Mouse (Mus musculus) liver, embryonic 12.5 days (tissue): ENCODE measurements around the gene Prnd. TPM values are rescaled to one million over a fixed set of nuclear protein-coding genes. Genes with fewer than 3 reads are reported as not detected.

Experiments used
- ATAC-seq: fragments of 200-750 bp; cut with Nextera tagmentation; 2 replicates; pipeline ENCODE4 v1.8.0; 2017; ENCODE audit warnings: moderate number of reproducible peaks, mild to moderate bottlenecking, moderate library complexity
- H3K27ac ChIP-seq: fragments of 300-500 bp; sonication (generic); 2 replicates; pipeline ENCODE4 v1.5.1; 2016; ENCODE audit warnings: mild to moderate bottlenecking
- H3K27me3 ChIP-seq: fragments of 300-500 bp; sonication (generic); replicated peaks from 2 replicates; pipeline ENCODE4 v1.6.1; 2016; ENCODE audit warnings: mild to moderate bottlenecking, moderate library complexity
- H3K36me3 ChIP-seq: fragments of 300-500 bp; sonication (generic); 2 replicates; pipeline ENCODE4 v1.6.1; 2016; ENCODE audit warnings: mild to moderate bottlenecking, moderate library complexity
- H3K4me1 ChIP-seq: fragments of 300-500 bp; sonication (generic); 2 replicates; pipeline ENCODE4 v1.6.1; 2016
- H3K4me2 ChIP-seq: fragments of 300-500 bp; sonication (generic); 2 replicates; pipeline ENCODE4 v1.6.1; 2016; ENCODE audit warnings: mild to moderate bottlenecking, moderate library complexity
- H3K4me3 ChIP-seq: fragments of 300-500 bp; sonication (generic); 2 replicates; pipeline ENCODE4 v1.5.1; 2016; ENCODE audit warnings: mild to moderate bottlenecking, moderate library complexity
- H3K9ac ChIP-seq: fragments of 300-500 bp; sonication (generic); 2 replicates; pipeline ENCODE4 v1.6.1; 2016; ENCODE audit warnings: mild to moderate bottlenecking, moderate library complexity
- H3K9me3 ChIP-seq: fragments of 300-500 bp; sonication (generic); replicated peaks from 2 replicates; pipeline ENCODE4 v1.6.1; 2016; ENCODE audit warnings: mild to moderate bottlenecking, moderate library complexity
- WGBS: fragments of 180-500 bp; shearing (Covaris S2); methylation state at CpG from one replicate; pipeline ENCODE4 v1.1.7; 2016; ENCODE audit not compliant: insufficient replicate concordance; 5-methylcytosine and 5-hydroxymethylcytosine counted together
- polyA plus RNA-seq: library from polyadenylated mRNA; unstranded; fragments of >200 nt; fragmentation: Nextera tagmentation; extraction: Ambion mirVana; gene quantifications from 2 replicates; pipeline ENCODE4 v1.2.1, GENCODE M21; 2016

The Prnd gene
- polyA plus RNA-seq, 1 experiment from 2014 or later: 0.41 TPM

DNA sequence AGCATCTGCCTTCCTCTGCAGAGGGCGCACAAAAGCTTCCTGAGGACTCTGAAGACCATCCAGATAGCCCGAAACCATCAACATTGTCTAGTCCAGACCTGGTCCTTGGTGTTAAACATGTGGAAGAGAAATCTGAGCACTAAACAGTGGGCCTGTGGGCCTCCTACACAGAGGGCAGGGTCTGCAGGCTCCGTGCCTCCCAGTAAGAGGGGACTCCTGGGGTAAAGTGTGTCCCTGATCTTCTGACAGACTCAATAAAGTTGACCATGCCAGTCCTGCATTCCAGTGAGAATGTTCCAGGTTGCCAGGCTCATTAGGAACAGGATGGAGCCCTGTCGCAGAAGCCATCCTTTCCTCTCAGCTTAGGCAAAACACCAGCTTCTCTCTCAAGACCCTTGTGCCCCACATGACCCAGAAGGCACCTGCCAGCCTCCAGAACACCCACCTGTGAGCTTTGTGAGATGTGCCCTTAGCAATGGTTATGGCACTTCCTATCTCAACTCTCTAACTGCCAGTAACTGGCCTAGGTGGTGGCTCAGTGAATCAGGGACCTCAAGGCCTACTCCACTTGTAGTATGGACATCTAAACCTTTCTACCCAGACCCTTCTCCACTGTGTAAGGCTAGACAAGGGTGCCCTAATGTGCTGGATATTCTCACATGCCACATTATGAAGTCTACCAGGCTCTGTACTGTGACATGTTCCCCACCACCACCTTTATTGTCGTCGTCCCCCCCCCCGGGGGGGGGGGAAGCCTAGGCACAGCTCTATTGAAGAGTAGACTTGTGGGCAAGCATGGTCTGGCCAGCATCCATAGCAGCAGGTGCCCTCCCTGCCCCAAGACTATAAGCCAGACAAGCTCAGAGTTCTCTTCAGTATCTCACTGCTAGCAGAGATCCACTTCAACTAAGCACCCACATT lies 5.9 kb downstream of the Prnd start:
- Histone ChIP-seq H3K27me3 (peaks cover 36% of the 10 kb centered on the region), H3K4me1 (peaks cover 10% of the 10 kb centered on the region; the same call in 1 of the 2 replicates), H3K27ac (no peak overlapping the region), H3K36me3 (no peaks in the 10 kb centered on the region), H3K4me3 (no peak overlapping the region), H3K4me2 (no peak overlapping the region), H3K9ac (no peak overlapping the region), H3K9me3 (no peaks in the 10 kb centered on the region)
- ATAC-seq: no peak
- 62% methylated on average over 7 of the region's 7 CpGs for WGBS

DNA sequence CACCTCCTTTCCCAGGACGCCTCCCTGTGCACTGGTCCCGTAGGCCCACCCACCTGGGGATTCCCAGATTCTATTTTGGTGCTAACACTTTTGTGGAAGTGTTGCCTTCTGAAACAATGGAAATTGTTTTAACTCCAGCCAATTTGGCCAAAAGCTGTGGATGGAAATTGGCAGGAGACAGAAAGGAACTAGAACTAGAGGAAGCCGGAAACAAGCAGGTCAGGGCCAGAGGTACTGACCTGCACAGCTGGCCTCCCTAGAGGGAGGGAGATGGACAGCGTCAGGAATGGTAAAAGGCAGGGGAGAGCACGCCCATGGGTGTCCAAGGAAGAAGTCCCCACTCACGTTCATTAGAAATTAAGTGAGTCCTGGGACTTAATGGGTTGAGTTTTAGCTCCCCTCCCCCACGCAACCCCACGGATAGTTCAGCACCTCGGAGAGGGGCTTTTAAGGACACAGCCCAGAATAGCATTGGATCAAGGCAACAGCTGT lies 7.1 kb downstream of the Prnd start:
- Histone ChIP-seq H3K36me3 (no peaks in the 10 kb centered on the region), H3K9me3 (no peaks in the 10 kb centered on the region), H3K4me2 (no peak overlapping the region), H3K27me3 (peaks cover 25% of the 10 kb centered on the region), H3K27ac (no peak overlapping the region), H3K9ac (no peak overlapping the region), H3K4me3 (no peak overlapping the region), H3K4me1 (peaks cover 10% of the 10 kb centered on the region; the same call in 1 of the 2 replicates)
- ATAC-seq: no peak
- 45% methylated on average over 9 of the region's 9 CpGs for whole genome bisulfite sequencing

- 47% methylated on average over 2 of the region's 2 CpGs for WGBS
- Histone ChIP-seq H3K4me1 (no peaks in the 10 kb centered on the region), H3K4me3 (no peak overlapping the region), H3K36me3 (no peaks in the 10 kb centered on the region), H3K27me3 (no peaks in the 10 kb centered on the region), H3K27ac (no peak overlapping the region), H3K9me3 (no peaks in the 10 kb centered on the region), H3K9ac (no peak overlapping the region), H3K4me2 (no peak overlapping the region)
- no peak for ATAC-seq
Measured at GRCm38 (mm10) chr2:131961671-131962070, 11.0 kb downstream of the Prnd start.

DNA sequence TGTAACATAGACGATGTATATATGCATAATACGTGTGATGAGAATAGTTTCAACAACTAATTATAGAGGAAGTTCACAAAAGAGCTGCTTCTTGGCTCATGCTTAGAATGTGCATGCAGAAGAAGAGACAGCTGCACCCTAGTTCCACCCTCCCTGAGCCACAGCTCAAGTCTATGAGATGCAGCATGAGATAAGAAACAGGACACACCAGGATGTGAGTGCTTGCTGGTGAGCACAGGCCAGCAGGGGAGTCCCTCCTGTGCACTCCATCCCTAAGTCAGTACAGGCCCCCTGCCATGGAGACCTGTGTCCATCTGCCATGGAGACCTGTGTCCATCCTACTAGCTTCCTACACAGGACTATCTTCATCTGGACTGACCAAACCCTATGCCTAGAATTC lies 19.9 kb downstream of the Prnd start:
- Histone ChIP-seq H3K4me3 (no peak overlapping the region), H3K4me1 (no peaks in the 10 kb centered on the region), H3K4me2 (no peak overlapping the region), H3K27me3 (no peaks in the 10 kb centered on the region), H3K36me3 (no peaks in the 10 kb centered on the region), H3K9me3 (no peaks in the 10 kb centered on the region), H3K27ac (no peak overlapping the region), H3K9ac (no peak overlapping the region)
- no peak for ATAC-seq
- WGBS: 74% methylated on average over 2 of the region's 2 CpGs

DNA sequence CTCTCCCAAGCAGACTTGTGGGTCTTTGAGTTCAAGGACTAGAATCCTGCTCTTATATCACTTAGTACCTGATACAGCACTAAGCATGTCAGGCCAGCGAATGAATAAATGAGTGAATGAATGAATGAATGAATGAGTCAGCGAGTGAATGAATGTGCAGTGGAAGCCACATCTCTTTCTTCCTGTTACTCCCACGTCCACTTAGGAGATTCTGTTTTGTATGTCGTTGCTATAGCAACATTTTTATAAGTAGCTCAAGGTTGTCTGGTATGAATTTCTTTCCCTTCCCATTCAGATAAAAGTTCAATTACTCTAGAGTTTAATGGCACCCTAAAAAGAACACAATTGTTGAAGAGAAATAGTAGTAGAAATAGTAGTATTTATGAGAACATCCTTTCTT lies 20.4 kb downstream of the Prnd start:
- Histone ChIP-seq H3K27me3 (no peaks in the 10 kb centered on the region), H3K27ac (no peak overlapping the region), H3K9me3 (no peaks in the 10 kb centered on the region), H3K36me3 (no peaks in the 10 kb centered on the region), H3K4me1 (no peaks in the 10 kb centered on the region), H3K4me2 (no peak overlapping the region), H3K9ac (no peak overlapping the region), H3K4me3 (no peak overlapping the region)
- 51% methylated on average over 4 of the region's 4 CpGs for WGBS
- ATAC-seq: no peak

DNA sequence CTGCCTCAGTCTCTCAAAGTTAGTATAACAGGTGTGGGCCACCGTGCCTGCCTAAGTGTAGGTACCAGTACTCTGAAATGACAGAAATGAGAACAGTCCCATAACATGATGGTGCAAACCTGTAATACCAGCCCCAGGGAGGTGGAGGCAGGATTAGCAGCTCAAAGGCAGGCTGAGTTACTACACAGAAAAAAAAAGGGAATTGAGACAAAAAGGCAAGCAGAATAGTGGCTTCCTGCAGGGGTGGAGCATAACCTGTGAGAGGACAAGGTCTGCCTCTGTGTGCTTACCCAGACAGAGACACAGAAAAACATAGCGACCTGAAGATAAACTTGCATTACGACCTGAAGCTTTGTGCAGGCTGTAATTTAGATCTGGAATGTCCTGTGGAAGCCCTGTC lies 26.0 kb downstream of the Prnd start:
- 0 out of 2 replicates have a peak, but pooled peaks cover 3% of the 10 kb centered on the region for H3K27me3 ChIP-seq
- no peak overlapping the region for H3K27ac ChIP-seq
- ATAC-seq: no peak
- no peak overlapping the region for H3K9ac ChIP-seq
- H3K36me3 ChIP-seq: no peaks in the 10 kb centered on the region
- H3K4me3 ChIP-seq: no peak overlapping the region
- no peak overlapping the region for H3K4me2 ChIP-seq
- 68% methylated on average over 3 of the region's 3 CpGs for WGBS
- H3K4me1 ChIP-seq: no peaks in the 10 kb centered on the region
- H3K9me3 ChIP-seq: 0 out of 2 replicates have a peak, but pooled peaks cover 7% of the 10 kb centered on the region

GRCm38 (mm10) chr2:131980866-131981265 lies 30.2 kb downstream of the Prnd start:
- H3K9ac ChIP-seq: no peak overlapping the region
- no peaks in the 10 kb centered on the region for H3K36me3 ChIP-seq
- 13% methylated on average over 9 of the region's 9 CpGs for WGBS
- H3K4me1 ChIP-seq: no peaks in the 10 kb centered on the region
- no peak overlapping the region for H3K4me3 ChIP-seq
- 0 out of 2 replicates have a peak, but pooled peaks cover 3% of the 10 kb centered on the region for H3K27me3 ChIP-seq
- no peak overlapping the region for H3K4me2 ChIP-seq
- no peak for ATAC-seq
- 0 out of 2 replicates have a peak, but pooled peaks cover 7% of the 10 kb centered on the region for H3K9me3 ChIP-seq
- H3K27ac ChIP-seq: no peak overlapping the region

DNA sequence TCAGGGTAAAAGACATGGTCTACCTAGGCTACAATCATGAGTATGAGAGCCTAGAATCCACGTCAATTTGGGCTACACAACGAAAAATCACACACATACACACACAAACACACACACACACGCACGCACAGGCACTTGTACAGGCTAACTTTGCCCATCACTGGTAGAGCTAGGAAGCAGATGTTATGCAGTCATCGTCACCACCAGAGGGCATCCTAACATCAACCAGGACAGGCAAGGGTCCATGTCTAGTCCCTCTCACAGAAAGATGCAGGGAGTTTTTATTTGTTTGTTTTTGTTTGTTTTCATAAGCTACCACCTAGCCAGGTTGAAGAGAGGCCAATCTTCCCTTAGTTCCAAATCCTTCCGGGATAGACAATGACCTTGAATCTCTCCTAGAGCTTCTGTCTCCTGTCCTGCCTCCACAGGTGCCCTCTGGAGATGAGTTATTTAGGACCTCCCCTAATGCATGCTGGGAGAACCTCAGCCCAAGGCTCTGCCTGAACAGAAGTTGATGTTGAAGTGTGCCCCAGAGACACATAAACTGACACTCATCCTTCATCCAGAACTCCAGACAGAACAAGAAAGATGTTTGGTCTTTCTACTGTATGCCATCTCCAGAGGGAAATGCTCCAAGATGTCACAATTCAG lies 32.0 kb downstream of the Prnd start:
- Histone ChIP-seq H3K9me3 (0 out of 2 replicates have a peak, but pooled peaks cover 5% of the 10 kb centered on the region), H3K27ac (no peak overlapping the region), H3K4me2 (no peak overlapping the region), H3K4me1 (no peaks in the 10 kb centered on the region), H3K27me3 (0 out of 2 replicates have a peak, but pooled peaks cover 3% of the 10 kb centered on the region), H3K36me3 (no peaks in the 10 kb centered on the region), H3K9ac (no peak overlapping the region), H3K4me3 (no peak overlapping the region)
- 9% methylated on average over 6 of the region's 6 CpGs for WGBS
- no peak for ATAC-seq

GRCm38 (mm10) chr2:131987950-131988349 lies 37.3 kb downstream of the Prnd start:
- Histone ChIP-seq H3K27me3 (no peaks in the 10 kb centered on the region), H3K4me2 (no peak overlapping the region), H3K4me1 (no peaks in the 10 kb centered on the region; the same call in 1 of the 2 replicates), H3K9ac (no peak overlapping the region), H3K36me3 (no peaks in the 10 kb centered on the region), H3K27ac (no peak overlapping the region), H3K4me3 (no peak overlapping the region), H3K9me3 (no peaks in the 10 kb centered on the region)
- no peak for ATAC-seq
- WGBS: 42% methylated on average over 3 of the region's 3 CpGs

GRCm38 (mm10) chr2:131988550-131988949 lies 37.9 kb downstream of the Prnd start:
- no peaks in the 10 kb centered on the region; the same call in 1 of the 2 replicates for H3K4me1 ChIP-seq
- no peak for ATAC-seq
- no peak overlapping the region for H3K4me3 ChIP-seq
- no peaks in the 10 kb centered on the region for H3K9me3 ChIP-seq
- H3K36me3 ChIP-seq: no peaks in the 10 kb centered on the region
- H3K4me2 ChIP-seq: no peak overlapping the region
- WGBS: 53% methylated on average over 2 of the region's 2 CpGs
- no peak overlapping the region for H3K27ac ChIP-seq
- no peak overlapping the region for H3K9ac ChIP-seq
- no peaks in the 10 kb centered on the region for H3K27me3 ChIP-seq

- 62% methylated on average over 2 of the region's 2 CpGs for WGBS
- Histone ChIP-seq H3K4me1 (no peaks in the 10 kb centered on the region; the same call in 1 of the 2 replicates), H3K36me3 (no peaks in the 10 kb centered on the region; the same call in 1 of the 2 replicates), H3K27me3 (no peaks in the 10 kb centered on the region), H3K27ac (no peak overlapping the region), H3K9me3 (no peaks in the 10 kb centered on the region), H3K4me3 (no peak overlapping the region), H3K9ac (no peak overlapping the region), H3K4me2 (no peak overlapping the region)
- ATAC-seq: no peak
Measured at GRCm38 (mm10) chr2:131992487-131992886, 41.8 kb downstream of the Prnd start.

DNA sequence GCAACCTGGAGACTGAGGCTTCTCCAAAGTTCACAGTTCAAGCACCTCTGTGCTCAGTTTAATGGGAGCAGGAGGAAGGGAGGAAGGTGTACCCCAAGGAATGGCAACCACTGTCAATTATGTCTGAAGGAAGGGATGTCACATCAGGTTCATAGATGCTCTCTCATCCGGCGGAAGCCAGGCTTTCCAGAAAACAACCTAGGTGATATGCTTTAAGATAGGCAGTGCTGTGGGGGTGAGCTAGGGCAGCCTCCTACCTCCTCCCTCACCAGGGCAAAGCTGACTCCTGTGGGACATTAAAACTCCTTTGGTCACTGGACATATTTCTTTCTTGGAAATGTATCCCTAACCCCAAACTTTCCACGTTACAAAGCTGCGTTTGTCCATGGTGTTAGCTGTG lies 42.5 kb downstream of the Prnd start:
- ATAC-seq: no peak
- Histone ChIP-seq H3K27ac (no peak overlapping the region), H3K36me3 (peaks cover 2% of the 10 kb centered on the region; the same call in 1 of the 2 replicates), H3K9me3 (no peaks in the 10 kb centered on the region), H3K4me2 (no peak overlapping the region), H3K4me1 (no peaks in the 10 kb centered on the region; the same call in 1 of the 2 replicates), H3K9ac (no peak overlapping the region), H3K27me3 (no peaks in the 10 kb centered on the region), H3K4me3 (no peak overlapping the region)
- 70% methylated on average over 4 of the region's 4 CpGs for WGBS
